Mouse (Mus musculus) heart, postnatal 0 days (tissue): ENCODE results near the gene Ncor2. TPM values are rescaled to one million over a fixed set of nuclear protein-coding genes. Genes with fewer than 3 reads are reported as not detected.

Experiments
- ATAC-seq: fragments of 200-750 bp; cut with Nextera tagmentation; 2 replicates; pipeline ENCODE4 v1.8.0; 2017; ENCODE audit warnings: low read depth, moderate number of reproducible peaks, moderate library complexity; ENCODE audit not compliant: insufficient read depth
- DNase-seq: peaks from one replicate; pipeline ENCODE4 v3.0.0-alpha.2; 2016; ENCODE audit warnings: low spot score
- H3K27ac ChIP-seq: fragments of 300-500 bp; sonication (generic); 2 replicates; pipeline ENCODE4 v1.5.1; 2014; ENCODE audit warnings: low read depth, mild to moderate bottlenecking
- H3K27me3 ChIP-seq: fragments of 300-500 bp; sonication (generic); 2 replicates; pipeline ENCODE4 v1.6.1; 2014; ENCODE audit warnings: low read length, mixed read lengths; ENCODE audit not compliant: control insufficient read depth, insufficient read depth
- H3K36me3 ChIP-seq: fragments of 300-500 bp; sonication (generic); replicated peaks from 2 replicates; pipeline ENCODE4 v1.6.1; 2014; ENCODE audit warnings: low read length, mixed read lengths; ENCODE audit not compliant: control insufficient read depth, insufficient read depth
- H3K4me1 ChIP-seq: fragments of 300-500 bp; sonication (generic); 2 replicates; pipeline ENCODE4 v1.6.1; 2014; ENCODE audit warnings: antibody characterized with exemption; ENCODE audit not compliant: control insufficient read depth, insufficient read depth
- H3K4me2 ChIP-seq: fragments of 300-500 bp; sonication (generic); 2 replicates; pipeline ENCODE4 v1.6.1; 2014; ENCODE audit warnings: low read depth, mild to moderate bottlenecking, low read length, moderate library complexity
- H3K4me3 ChIP-seq: fragments of 300-500 bp; sonication (generic); 2 replicates; pipeline ENCODE4 v1.5.1; 2014; ENCODE audit warnings: low read depth, low read length
- H3K9ac ChIP-seq: fragments of 300-500 bp; sonication (generic); replicated peaks from 2 replicates; pipeline ENCODE4 v1.6.1; 2014; ENCODE audit warnings: low read depth, low read length, mixed read lengths
- H3K9me3 ChIP-seq: fragments of 300-500 bp; sonication (generic); replicated peaks from 2 replicates; pipeline ENCODE4 v1.6.1; 2016; ENCODE audit warnings: low read length; ENCODE audit not compliant: control insufficient read depth
- CTCF ChIP-seq: IDR thresholded peaks from 2 replicates; pipeline ENCODE4 v1.5.1; 2016; ENCODE audit warnings: antibody characterized with exemption, control low read depth, low read depth
- EP300 ChIP-seq: IDR thresholded peaks from 2 replicates; pipeline ENCODE4 v1.6.1; 2016; ENCODE audit warnings: antibody characterized with exemption, low read depth
- WGBS: fragments of 180-500 bp; shearing (Covaris S2); extraction: QIAGEN DNeasy Blood & Tissue Kit; methylation state at CpG from one replicate; pipeline ENCODE4 v1.1.7; 2014; 5-methylcytosine and 5-hydroxymethylcytosine counted together
- polyA plus RNA-seq: library from polyadenylated mRNA; unstranded; fragments of >200 nt; fragmentation: Nextera tagmentation; extraction: Ambion mirVana; gene quantifications from 2 replicates; pipeline ENCODE4 v1.2.1, GENCODE M21; 2015
- total RNA-seq: library from RNA; depleted of rRNA; stranded (reverse); fragments of >200 nt; gene quantifications from 2 replicates; pipeline ENCODE4 v1.2.3, GENCODE M21; 2014; ENCODE audit warnings: low replicate concordance

The Ncor2 gene
- total and polyA plus RNA-seq, 2 experiments from 2014 or later: 15.5 to 73.8 TPM

GRCm38 (mm10) chr5:125175673-125176369 lies 3.2 kb downstream of the Ncor2 start:
- no peak for TF ChIP-seq EP300
- TF ChIP-seq CTCF: no peak
- no peaks in the 10 kb centered on the region for H3K36me3 ChIP-seq
- H3K4me3 ChIP-seq: no peak overlapping the region
- no peaks in the 10 kb centered on the region for H3K9me3 ChIP-seq
- 74% methylated on average over 9 of the region's 9 CpGs for WGBS
- peak overlapping the region; percentile 89 for H3K27ac ChIP-seq
- DNase-seq: no peak
- peaks cover 53% of the 10 kb centered on the region for H3K4me1 ChIP-seq
- no peak overlapping the region for H3K9ac ChIP-seq
- H3K4me2 ChIP-seq: peak overlapping the region; percentile 32
- no peak for ATAC-seq
- no peaks in the 10 kb centered on the region for H3K27me3 ChIP-seq

- WGBS: 30% methylated on average over 13 of the region's 13 CpGs
- H3K36me3 ChIP-seq: no peaks in the 10 kb centered on the region
- peaks cover 58% of the 10 kb centered on the region for H3K4me1 ChIP-seq
- DNase-seq (peak; percentile 74), ATAC-seq (peak; percentile 42)
- H3K4me2 ChIP-seq: peak overlapping the region; percentile 32
- no peak overlapping the region for H3K4me3 ChIP-seq
- H3K27me3 ChIP-seq: no peaks in the 10 kb centered on the region
- TF ChIP-seq CTCF (no peak), EP300 (no peak; the same call in 1 of the 2 replicates)
- H3K27ac ChIP-seq: peak overlapping the region; percentile 89
- no peak overlapping the region for H3K9ac ChIP-seq
- no peaks in the 10 kb centered on the region for H3K9me3 ChIP-seq
These were observed 4.0 kb downstream of the Ncor2 start for GRCm38 (mm10) chr5:125174726-125175672.

DNA sequence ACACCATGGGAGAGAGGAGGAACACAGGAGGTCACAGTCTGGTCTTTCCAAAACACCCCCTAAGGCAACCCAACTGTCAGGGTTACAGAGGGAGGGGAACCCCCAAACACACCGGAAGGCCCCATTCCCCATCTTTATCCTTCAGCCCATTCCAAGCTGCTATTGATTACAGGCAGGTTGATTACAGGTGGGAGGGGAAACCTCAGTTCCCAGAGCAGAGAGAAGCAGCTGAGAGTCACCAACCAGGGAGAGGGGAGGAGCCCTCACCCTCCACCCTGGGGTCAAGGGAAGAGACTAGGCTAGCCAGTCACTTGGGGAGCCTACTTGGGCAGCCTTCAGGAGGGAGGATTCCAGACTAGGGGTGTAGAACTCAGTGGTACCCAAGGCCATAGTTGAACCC lies 5.2 kb downstream of the Ncor2 start:
- H3K27ac ChIP-seq: no peak overlapping the region
- WGBS: 89% methylated on average over 1 of the region's 1 CpGs
- H3K36me3 ChIP-seq: no peaks in the 10 kb centered on the region
- no peaks in the 10 kb centered on the region for H3K9me3 ChIP-seq
- H3K27me3 ChIP-seq: no peaks in the 10 kb centered on the region
- no peak overlapping the region for H3K9ac ChIP-seq
- no peak for TF ChIP-seq EP300
- no peak for TF ChIP-seq CTCF
- ATAC-seq (no peak), DNase-seq (no peak)
- no peak overlapping the region for H3K4me2 ChIP-seq
- no peak overlapping the region for H3K4me3 ChIP-seq
- H3K4me1 ChIP-seq: peaks cover 51% of the 10 kb centered on the region

DNA sequence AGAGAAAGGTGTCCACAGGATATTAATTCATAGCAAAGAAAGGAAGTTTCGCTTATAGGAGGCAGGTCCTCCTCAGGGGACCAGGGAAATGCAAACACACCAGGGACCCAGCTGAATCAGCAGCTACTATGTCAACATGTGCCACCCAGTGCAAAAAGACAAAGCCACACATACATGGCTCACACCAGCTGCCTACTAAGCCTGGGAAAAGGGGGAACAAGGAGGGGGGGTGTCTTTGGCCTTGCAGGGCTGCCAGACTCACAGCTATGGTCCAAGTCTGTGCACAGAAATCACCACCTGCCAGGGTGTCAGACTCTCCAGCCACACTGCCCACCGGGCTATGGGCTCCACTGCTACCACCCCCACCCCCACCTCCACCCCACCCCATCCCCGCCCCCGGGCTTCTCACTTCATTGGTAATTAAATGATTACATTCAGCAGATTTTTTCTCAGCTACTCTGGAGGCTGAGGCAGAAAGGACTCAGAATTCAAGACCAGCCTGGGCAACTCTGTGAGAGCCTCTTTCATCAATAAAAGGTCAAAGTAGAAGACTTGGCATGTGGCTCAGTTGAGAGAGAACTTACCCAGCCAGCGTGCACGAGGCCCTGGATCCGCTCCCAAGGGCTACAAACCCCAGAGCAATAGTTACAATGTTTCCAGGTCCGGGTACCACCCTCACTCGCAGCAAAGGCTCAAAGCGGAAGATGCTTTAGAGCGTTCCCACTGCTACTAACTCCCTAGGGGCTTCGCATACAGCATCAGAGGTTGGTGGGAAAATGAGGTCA lies 6.0 kb downstream of the Ncor2 start:
- H3K9me3 ChIP-seq: no peaks in the 10 kb centered on the region
- no peak for ATAC-seq
- no peak overlapping the region for H3K4me3 ChIP-seq
- H3K4me2 ChIP-seq: no peak overlapping the region
- no peak for DNase-seq
- no peak overlapping the region for H3K9ac ChIP-seq
- peaks cover 52% of the 10 kb centered on the region for H3K4me1 ChIP-seq
- no peaks in the 10 kb centered on the region for H3K27me3 ChIP-seq
- H3K27ac ChIP-seq: no peak overlapping the region
- no peak for TF ChIP-seq CTCF
- no peak for TF ChIP-seq EP300
- H3K36me3 ChIP-seq: no peaks in the 10 kb centered on the region
- WGBS: 75% methylated on average over 12 of the region's 12 CpGs

DNA sequence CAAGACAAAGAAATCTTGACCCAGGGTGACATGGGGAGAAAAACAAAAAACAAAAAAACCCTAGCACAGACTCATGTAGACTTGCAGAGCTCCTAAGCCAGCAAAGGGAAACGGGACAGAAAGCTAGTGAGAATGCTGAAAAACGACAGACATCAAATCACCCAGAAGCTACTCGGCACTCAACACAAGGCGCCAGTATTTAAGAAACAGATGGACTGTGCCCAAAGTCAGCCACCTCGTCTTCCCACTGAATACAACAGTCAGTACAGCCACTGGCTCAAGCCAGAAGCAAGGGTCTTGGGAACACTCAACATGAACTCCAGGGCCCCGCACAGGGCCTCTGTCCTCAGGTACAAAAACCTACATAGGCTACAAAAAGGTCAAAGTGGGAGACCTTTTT lies 7.8 kb downstream of the Ncor2 start:
- peaks cover 57% of the 10 kb centered on the region for H3K4me1 ChIP-seq
- DNase-seq (no peak), ATAC-seq (no peak)
- no peak for TF ChIP-seq CTCF
- TF ChIP-seq EP300: no peak
- H3K27ac ChIP-seq: no peak overlapping the region; the same call in 1 of the 2 replicates
- no peaks in the 10 kb centered on the region for H3K36me3 ChIP-seq
- H3K4me2 ChIP-seq: no peak overlapping the region
- H3K9ac ChIP-seq: no peak overlapping the region
- no peak overlapping the region for H3K4me3 ChIP-seq
- 57% methylated on average over 6 of the region's 6 CpGs for WGBS
- H3K27me3 ChIP-seq: no peaks in the 10 kb centered on the region
- H3K9me3 ChIP-seq: no peaks in the 10 kb centered on the region
